Mouse (Mus musculus) kidney, embryonic 14.5 days (tissue): ENCODE results near the gene 4921509C19Rik. TPM values are rescaled to one million over a fixed set of nuclear protein-coding genes. Genes with fewer than 3 reads are reported as not detected.
"Not testable (repeated sequence)": the region's sequence is repeated elsewhere in the genome, so short reads cannot be mapped to it uniquely, and the experiment has no call there.

Experiments
- ATAC-seq: fragments of 200-750 bp; cut with Nextera tagmentation; 2 replicates; pipeline ENCODE4 v1.8.0; 2017; ENCODE audit warnings: moderate number of reproducible peaks, mild to moderate bottlenecking, moderate TSS enrichment, moderate library complexity; ENCODE audit not compliant: low FRiP score, low TSS enrichment
- H3K27ac ChIP-seq: fragments of 300-500 bp; sonication (generic); 2 replicates; pipeline ENCODE4 v1.5.1; 2014; ENCODE audit warnings: low read depth, mild to moderate bottlenecking, low read length, moderate library complexity, mixed read lengths
- H3K27me3 ChIP-seq: fragments of 300-500 bp; sonication (generic); 2 replicates; pipeline ENCODE4 v1.6.1; 2014; ENCODE audit warnings: mild to moderate bottlenecking, low read length; ENCODE audit not compliant: control insufficient read depth, insufficient read depth
- H3K36me3 ChIP-seq: fragments of 300-500 bp; sonication (generic); 2 replicates; pipeline ENCODE4 v1.6.1; 2014; ENCODE audit warnings: low read length, mixed read lengths; ENCODE audit not compliant: control insufficient read depth, insufficient read depth
- H3K4me1 ChIP-seq: fragments of 300-500 bp; sonication (generic); 2 replicates; pipeline ENCODE4 v1.6.1; 2014; ENCODE audit warnings: low read length, mixed read lengths; ENCODE audit not compliant: control insufficient read depth, insufficient read depth
- H3K4me2 ChIP-seq: fragments of 300-500 bp; sonication (generic); replicated peaks from 2 replicates; pipeline ENCODE4 v1.6.1; 2014; ENCODE audit warnings: low read depth, mild to moderate bottlenecking, low read length
- H3K4me3 ChIP-seq: fragments of 300-500 bp; sonication (generic); 2 replicates; pipeline ENCODE4 v1.5.1; 2014; ENCODE audit warnings: mild to moderate bottlenecking, low read length
- H3K9ac ChIP-seq: fragments of 300-500 bp; sonication (generic); 2 replicates; pipeline ENCODE4 v1.6.1; 2014; ENCODE audit warnings: low read depth, mild to moderate bottlenecking, low read length, moderate library complexity
- H3K9me3 ChIP-seq: fragments of 300-500 bp; sonication (generic); 2 replicates; pipeline ENCODE4 v1.6.1; 2016; ENCODE audit warnings: low read length; ENCODE audit not compliant: control insufficient read depth
- WGBS: fragments of 180-500 bp; shearing (Covaris S2); extraction: QIAGEN DNeasy Blood & Tissue Kit; methylation state at CpG from one replicate; pipeline ENCODE4 v1.1.7; 2014; 5-methylcytosine and 5-hydroxymethylcytosine counted together
- polyA plus RNA-seq: library from polyadenylated mRNA; unstranded; fragments of >200 nt; fragmentation: Nextera tagmentation; extraction: Ambion mirVana; gene quantifications from 2 replicates; pipeline ENCODE4 v1.2.1, GENCODE M21; 2014

Gene 4921509C19Rik
- polyA plus RNA-seq, 1 experiment from 2014 or later: not detected

GRCm38 (mm10) chr2:151494035-151494803 lies 18.3 kb upstream of the 4921509C19Rik start, which contains the start of gene Nsfl1c:
Gene Nsfl1c (plus strand): TSS chr2:151494182.
- under 1% methylated on average over 72 of the region's 73 CpGs for WGBS
- Histone ChIP-seq H3K36me3 (peaks cover 23% of the 10 kb centered on the region), H3K9me3 (no peaks in the 10 kb centered on the region), H3K27ac (no peak within 1 kb of the TSS), H3K4me3 (peak within 1 kb of the TSS; percentile 94), H3K4me2 (peak within 1 kb of the TSS; percentile 76), H3K4me1 (peaks cover 5% of the 10 kb centered on the region; the same call in 1 of the 2 replicates), H3K9ac (peak within 1 kb of the TSS; percentile 88), H3K27me3 (no peaks in the 10 kb centered on the region)
- ATAC-seq: peak; percentile 100

GRCm38 (mm10) chr2:151486496-151486895 lies 10.5 kb upstream of the 4921509C19Rik start:
- no peaks in the 10 kb centered on the region for H3K9me3 ChIP-seq
- no peak overlapping the region for H3K9ac ChIP-seq
- no peak overlapping the region for H3K4me3 ChIP-seq
- no peak overlapping the region for H3K27ac ChIP-seq
- no peaks in the 10 kb centered on the region for H3K4me1 ChIP-seq
- H3K36me3 ChIP-seq: no peaks in the 10 kb centered on the region
- H3K27me3 ChIP-seq: no peaks in the 10 kb centered on the region
- ATAC-seq: no peak
- H3K4me2 ChIP-seq: no peak overlapping the region

- 70% methylated on average over 4 of the region's 4 CpGs for WGBS
- H3K9me3 ChIP-seq, H3K4me3 ChIP-seq, ATAC-seq, H3K4me2 ChIP-seq, H3K27me3 ChIP-seq, H3K36me3 ChIP-seq, H3K27ac ChIP-seq, H3K4me1 ChIP-seq, H3K9ac ChIP-seq: not testable (repeated sequence)
Measured at GRCm38 (mm10) chr2:151434971-151435370, 41.0 kb downstream of the 4921509C19Rik start.

GRCm38 (mm10) chr2:151434203-151434602 lies 41.8 kb downstream of the 4921509C19Rik start:
- H3K27me3 ChIP-seq, H3K9me3 ChIP-seq, H3K27ac ChIP-seq, H3K4me3 ChIP-seq, ATAC-seq, H3K9ac ChIP-seq, H3K4me2 ChIP-seq, H3K36me3 ChIP-seq, H3K4me1 ChIP-seq: not testable (repeated sequence)
- 58% methylated on average over 4 of the region's 4 CpGs for WGBS

Other genes with a start within 250 kb of the 4921509C19Rik start
- gene Nsfl1c, start 18.0 kb upstream of the 4921509C19Rik start, polyA plus RNA-seq: 198 and 253 TPM in 2 replicates
- gene Fkbp1a, start 66.3 kb upstream of the 4921509C19Rik start, polyA plus RNA-seq: 573 and 762 TPM in 2 replicates
- 1.3 and 1.9 TPM in 2 replicates for gene Sdcbp2, start 96.5 kb upstream of the 4921509C19Rik start, polyA plus RNA-seq
- 0.58 and 0.61 TPM in 2 replicates for gene Snph, start 156.4 kb upstream of the 4921509C19Rik start, polyA plus RNA-seq
- gene Rad21l, start 192.4 kb upstream of the 4921509C19Rik start, polyA plus RNA-seq: not detected in 2 replicates
- gene Tmem74b, start 225.9 kb upstream of the 4921509C19Rik start, polyA plus RNA-seq: 0.55 and 0.77 TPM in 2 replicates